Mouse (Mus musculus): ENCODE results near the gene Phyhd1. TPM values are rescaled to one million over a fixed set of nuclear protein-coding genes. Genes with fewer than 3 reads are reported as not detected.

Gene Phyhd1
- polyA plus RNA-seq, 1 experiment from 2014 or later = 13.0 TPM

GRCm38 (mm10) chr2:30244595-30245178, 21.3 kb upstream of the Phyhd1 start:
- 67% methylated on average over 7 of the region's 7 CpGs for WGBS (ENCODE audit: insufficient replicate concordance)
- Histone ChIP-seq H3K4me2 (no peak overlapping the region), H3K9me3 (replicated peaks) (no peaks in the 10 kb centered on the region), H3K36me3 (replicated peaks) (peaks cover 75% of the 10 kb centered on the region), H3K4me1 (replicated peaks) (peaks cover 70% of the 10 kb centered on the region), H3K27ac (replicated peaks) (0 out of 2 replicates have a peak overlapping the region, but pooled peaks have one; percentile 9), H3K4me3 (replicated peaks) (no peak overlapping the region), H3K9ac (no peak overlapping the region), H3K27me3 (no peaks in the 10 kb centered on the region)
- ATAC-seq (ENCODE audit: insufficient read depth) = peak; percentile 28; the same call in 1 of the 2 replicates

- H3K27me3 ChIP-seq = no peaks in the 10 kb centered on the region
- 81% methylated on average over 5 of the region's 5 CpGs for WGBS (ENCODE audit: insufficient replicate concordance)
- peaks cover 64% of the 10 kb centered on the region for H3K36me3 ChIP-seq (replicated peaks)
- H3K4me2 ChIP-seq = no peak overlapping the region
- H3K4me1 ChIP-seq (replicated peaks) = peaks cover 70% of the 10 kb centered on the region
- ATAC-seq (ENCODE audit: insufficient read depth) = no peak
- H3K9ac ChIP-seq = no peak overlapping the region
- no peaks in the 10 kb centered on the region for H3K9me3 ChIP-seq (replicated peaks)
- no peak overlapping the region for H3K4me3 ChIP-seq (replicated peaks)
- H3K27ac ChIP-seq (replicated peaks) = no peak overlapping the region
These were observed 19.0 kb upstream of the Phyhd1 start for GRCm38 (mm10) chr2:30247036-30247435.

- H3K27me3 ChIP-seq = no peaks in the 10 kb centered on the region
- H3K9me3 ChIP-seq (replicated peaks) = no peaks in the 10 kb centered on the region
- WGBS (ENCODE audit: insufficient replicate concordance) = 68% methylated on average over 4 of the region's 4 CpGs
- peaks cover 69% of the 10 kb centered on the region for H3K4me1 ChIP-seq (replicated peaks)
- H3K4me3 ChIP-seq (replicated peaks) = no peak overlapping the region
- peaks cover 61% of the 10 kb centered on the region for H3K36me3 ChIP-seq (replicated peaks)
- H3K4me2 ChIP-seq = no peak overlapping the region
- ATAC-seq (ENCODE audit: insufficient read depth) = no peak
- H3K9ac ChIP-seq = no peak overlapping the region
- H3K27ac ChIP-seq (replicated peaks) = no peak overlapping the region
These were observed 18.3 kb upstream of the Phyhd1 start for GRCm38 (mm10) chr2:30247681-30248080.

- H3K9ac ChIP-seq = no peak overlapping the region
- no peak overlapping the region for H3K4me2 ChIP-seq
- ATAC-seq (ENCODE audit: insufficient read depth) = no peak
- WGBS (ENCODE audit: insufficient replicate concordance) = 95% methylated on average over 3 of the region's 3 CpGs
- H3K4me3 ChIP-seq (replicated peaks) = no peak overlapping the region
- no peaks in the 10 kb centered on the region for H3K9me3 ChIP-seq (replicated peaks)
- no peaks in the 10 kb centered on the region for H3K27me3 ChIP-seq
- peaks cover 53% of the 10 kb centered on the region for H3K36me3 ChIP-seq (replicated peaks)
- peaks cover 69% of the 10 kb centered on the region for H3K4me1 ChIP-seq (replicated peaks)
- H3K27ac ChIP-seq (replicated peaks) = no peak overlapping the region
These were observed 16.8 kb upstream of the Phyhd1 start for GRCm38 (mm10) chr2:30249182-30249581.

GRCm38 (mm10) chr2:30250166-30251128, 15.6 kb upstream of the Phyhd1 start:
- Histone ChIP-seq H3K4me2 (no peak overlapping the region), H3K27me3 (no peaks in the 10 kb centered on the region), H3K27ac (replicated peaks) (no peak overlapping the region), H3K4me3 (replicated peaks) (no peak overlapping the region), H3K36me3 (replicated peaks) (peaks cover 51% of the 10 kb centered on the region), H3K4me1 (replicated peaks) (peaks cover 56% of the 10 kb centered on the region), H3K9ac (no peak overlapping the region), H3K9me3 (replicated peaks) (no peaks in the 10 kb centered on the region)
- WGBS (ENCODE audit: insufficient replicate concordance) = 71% methylated on average over 10 of the region's 10 CpGs
- ATAC-seq (ENCODE audit: insufficient read depth) = no peak

- no peak overlapping the region for H3K4me3 ChIP-seq (replicated peaks)
- WGBS (ENCODE audit: insufficient replicate concordance) = 38% methylated on average over 5 of the region's 5 CpGs
- H3K9ac ChIP-seq = no peak overlapping the region
- ATAC-seq (ENCODE audit: insufficient read depth) = peak; percentile 67
- no peaks in the 10 kb centered on the region for H3K27me3 ChIP-seq
- H3K9me3 ChIP-seq (replicated peaks) = no peaks in the 10 kb centered on the region
- H3K4me1 ChIP-seq (replicated peaks) = peaks cover 46% of the 10 kb centered on the region
- peak overlapping the region; percentile 51 for H3K27ac ChIP-seq (replicated peaks)
- peaks cover 56% of the 10 kb centered on the region for H3K36me3 ChIP-seq (replicated peaks)
- peak overlapping the region; percentile 18; the same call in 1 of the 2 replicates for H3K4me2 ChIP-seq
These were observed 14.4 kb upstream of the Phyhd1 start for GRCm38 (mm10) chr2:30251417-30252104.

- ATAC-seq (ENCODE audit: insufficient read depth) = no peak
- H3K27me3 ChIP-seq = no peaks in the 10 kb centered on the region
- no peak overlapping the region for H3K4me3 ChIP-seq (replicated peaks)
- H3K9ac ChIP-seq = no peak overlapping the region
- WGBS (ENCODE audit: insufficient replicate concordance) = 68% methylated on average over 3 of the region's 3 CpGs
- H3K36me3 ChIP-seq (replicated peaks) = peaks cover 66% of the 10 kb centered on the region
- peaks cover 40% of the 10 kb centered on the region for H3K4me1 ChIP-seq (replicated peaks)
- no peak overlapping the region for H3K27ac ChIP-seq (replicated peaks)
- H3K9me3 ChIP-seq (replicated peaks) = no peaks in the 10 kb centered on the region
- H3K4me2 ChIP-seq = no peak overlapping the region
These were observed 13.5 kb upstream of the Phyhd1 start for GRCm38 (mm10) chr2:30252521-30252920.

- Histone ChIP-seq H3K36me3 (replicated peaks) (peaks cover 67% of the 10 kb centered on the region), H3K4me2 (no peak overlapping the region), H3K27ac (replicated peaks) (no peak overlapping the region), H3K9ac (no peak overlapping the region), H3K27me3 (no peaks in the 10 kb centered on the region), H3K4me3 (replicated peaks) (no peak overlapping the region), H3K9me3 (replicated peaks) (no peaks in the 10 kb centered on the region), H3K4me1 (replicated peaks) (peaks cover 48% of the 10 kb centered on the region)
- WGBS (ENCODE audit: insufficient replicate concordance) = 41% methylated on average over 5 of the region's 5 CpGs
- no peak for ATAC-seq (ENCODE audit: insufficient read depth)
These were observed 12.2 kb upstream of the Phyhd1 start for GRCm38 (mm10) chr2:30253809-30254208.

- H3K27ac ChIP-seq (replicated peaks) = no peak overlapping the region
- H3K4me2 ChIP-seq = no peak overlapping the region
- no peaks in the 10 kb centered on the region for H3K27me3 ChIP-seq
- ATAC-seq (ENCODE audit: insufficient read depth) = no peak
- H3K9me3 ChIP-seq (replicated peaks) = no peaks in the 10 kb centered on the region
- no peak overlapping the region for H3K9ac ChIP-seq
- H3K36me3 ChIP-seq (replicated peaks) = peaks cover 69% of the 10 kb centered on the region
- peaks cover 51% of the 10 kb centered on the region for H3K4me1 ChIP-seq (replicated peaks)
- H3K4me3 ChIP-seq (replicated peaks) = no peak overlapping the region
- 92% methylated on average over 42 of the region's 42 CpGs for WGBS (ENCODE audit: insufficient replicate concordance)
These were observed 10.2 kb upstream of the Phyhd1 start for GRCm38 (mm10) chr2:30255631-30256395.

GRCm38 (mm10) chr2:30256616-30257350, 9.2 kb upstream of the Phyhd1 start:
- H3K27me3 ChIP-seq = no peaks in the 10 kb centered on the region
- H3K4me1 ChIP-seq (replicated peaks) = peaks cover 41% of the 10 kb centered on the region
- no peaks in the 10 kb centered on the region for H3K9me3 ChIP-seq (replicated peaks)
- H3K27ac ChIP-seq (replicated peaks) = no peak overlapping the region
- ATAC-seq (ENCODE audit: insufficient read depth) = no peak
- H3K36me3 ChIP-seq (replicated peaks) = peaks cover 78% of the 10 kb centered on the region
- no peak overlapping the region for H3K9ac ChIP-seq
- H3K4me2 ChIP-seq = no peak overlapping the region
- WGBS (ENCODE audit: insufficient replicate concordance) = 90% methylated on average over 30 of the region's 30 CpGs
- no peak overlapping the region for H3K4me3 ChIP-seq (replicated peaks)
